Mouse (Mus musculus): ENCODE results near the gene Rnf181.

Gene Rnf181

DNA sequence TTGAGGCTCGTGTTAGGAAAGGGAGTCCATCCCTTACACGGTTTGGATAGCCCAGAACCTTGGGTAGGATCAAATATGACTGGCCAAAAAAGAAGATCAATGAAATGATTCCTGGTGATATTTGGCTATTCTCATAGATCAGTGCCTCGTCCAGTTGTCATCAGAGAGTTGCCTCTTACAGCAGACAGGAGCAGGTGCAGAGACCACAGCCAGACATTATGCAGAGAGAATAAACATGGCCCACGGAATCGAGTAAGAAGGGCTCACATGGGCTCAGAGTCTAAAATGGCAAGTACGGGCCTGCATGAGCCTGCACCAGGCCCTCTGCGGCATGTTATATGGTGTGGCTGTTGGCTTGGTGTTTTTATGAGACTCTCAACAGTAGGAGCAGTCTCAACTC is 38.6 kb upstream of the Rnf181 start:
- H3K27me3 ChIP-seq (ENCODE audit: insufficient read depth, low read length) = no peaks in the 10 kb centered on the region
- H3K4me3 ChIP-seq (replicated peaks; ENCODE audit: low read length) = no peak overlapping the region
- H3K9me3 ChIP-seq (ENCODE audit: low read length) = no peaks in the 10 kb centered on the region
- no peaks in the 10 kb centered on the region for H3K36me3 ChIP-seq (ENCODE audit: insufficient read depth, low read length)
- H3K4me1 ChIP-seq (replicated peaks; ENCODE audit: low read depth, low read length) = no peaks in the 10 kb centered on the region
- TF ChIP-seq POU5F1 (IDR thresholded peaks at IDR 0.05; ENCODE audit: borderline replicate concordance, low read length) = no peak
- no peak for TF ChIP-seq CTCF (conservative IDR thresholded peaks at IDR 0.05; ENCODE audit: low read length)
- no peak for TF ChIP-seq NANOG (IDR thresholded peaks at IDR 0.05; ENCODE audit: borderline replicate concordance, low read length)

DNA sequence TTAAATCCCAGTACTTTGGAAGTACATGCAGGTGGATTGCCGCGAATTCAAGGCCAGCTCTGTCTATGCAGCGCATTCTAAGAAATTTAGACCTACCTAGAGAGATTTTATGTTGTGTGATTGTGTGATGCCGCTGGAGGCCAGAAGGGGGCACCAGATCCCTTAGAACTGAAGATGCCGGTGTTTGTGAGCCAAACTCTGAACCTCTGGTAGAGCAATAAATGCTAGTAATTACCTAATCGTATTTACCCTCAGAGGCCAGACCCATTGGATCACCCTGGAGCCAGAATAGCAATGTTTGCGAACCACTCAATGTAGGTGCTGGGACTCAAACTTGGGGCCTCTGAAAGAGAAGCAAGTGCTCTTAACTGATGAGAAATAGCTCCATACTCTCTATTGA is 35.1 kb upstream of the Rnf181 start:
- peak; percentile 79 for TF ChIP-seq CTCF (conservative IDR thresholded peaks at IDR 0.05; ENCODE audit: low read length)
- no peak for TF ChIP-seq NANOG (IDR thresholded peaks at IDR 0.05; ENCODE audit: borderline replicate concordance, low read length)
- H3K4me3 ChIP-seq (replicated peaks; ENCODE audit: low read length) = no peak overlapping the region
- no peaks in the 10 kb centered on the region for H3K27me3 ChIP-seq (ENCODE audit: insufficient read depth, low read length)
- no peaks in the 10 kb centered on the region for H3K36me3 ChIP-seq (ENCODE audit: insufficient read depth, low read length)
- H3K9me3 ChIP-seq (ENCODE audit: low read length) = no peaks in the 10 kb centered on the region
- H3K4me1 ChIP-seq (replicated peaks; ENCODE audit: low read depth, low read length) = peaks cover 3% of the 10 kb centered on the region; the same call in 1 of the 2 replicates

DNA sequence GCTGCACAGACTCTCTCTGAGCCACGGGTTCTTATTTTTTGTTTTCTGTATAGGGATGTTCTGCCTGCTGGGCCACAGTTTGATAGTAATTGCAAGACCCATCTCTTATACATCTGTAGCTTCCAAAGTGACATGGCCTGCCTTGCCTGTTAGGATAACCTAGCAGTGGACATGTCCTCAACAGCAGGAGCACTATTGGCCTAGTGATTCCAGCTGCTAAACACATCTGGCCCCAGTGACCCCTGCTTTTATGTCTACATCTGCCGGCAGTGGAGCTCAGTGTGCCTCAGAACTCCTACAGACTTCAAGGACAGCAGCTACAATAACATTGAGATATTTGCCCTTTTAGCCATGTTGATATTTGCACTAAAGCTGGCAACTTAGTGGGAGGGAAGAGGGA is 33.2 kb upstream of the Rnf181 start:
- H3K4me1 ChIP-seq (replicated peaks; ENCODE audit: low read depth, low read length) = peaks cover 3% of the 10 kb centered on the region; the same call in 1 of the 2 replicates
- no peaks in the 10 kb centered on the region for H3K27me3 ChIP-seq (ENCODE audit: insufficient read depth, low read length)
- H3K36me3 ChIP-seq (ENCODE audit: insufficient read depth, low read length) = no peaks in the 10 kb centered on the region
- H3K9me3 ChIP-seq (ENCODE audit: low read length) = no peaks in the 10 kb centered on the region
- no peak overlapping the region for H3K4me3 ChIP-seq (replicated peaks; ENCODE audit: low read length)
- no peak for TF ChIP-seq CTCF (conservative IDR thresholded peaks at IDR 0.05; ENCODE audit: low read length)
- TF ChIP-seq POU5F1 (IDR thresholded peaks at IDR 0.05; ENCODE audit: borderline replicate concordance, low read length) = no peak
- no peak for TF ChIP-seq NANOG (IDR thresholded peaks at IDR 0.05; ENCODE audit: borderline replicate concordance, low read length)

DNA sequence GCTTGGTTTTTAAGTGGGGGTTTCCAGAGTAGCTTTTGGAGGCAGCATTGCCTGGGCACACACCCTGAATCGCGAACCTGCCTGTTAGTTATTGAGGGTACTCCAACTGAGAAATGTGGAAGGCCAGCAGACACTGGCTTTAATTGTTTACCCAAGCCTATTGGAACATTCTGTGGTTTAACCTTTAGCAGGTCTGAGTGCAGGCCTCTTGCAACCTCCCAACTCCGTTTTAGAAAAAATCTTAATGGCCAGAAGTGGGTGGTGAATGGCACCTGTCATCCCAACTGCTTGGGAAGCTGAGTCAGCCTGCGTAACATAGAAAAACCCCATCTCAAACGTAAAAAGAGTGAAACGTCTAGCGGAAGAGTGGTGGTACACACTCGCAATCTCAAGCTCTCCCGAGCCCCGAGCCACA is 30.1 kb upstream of the Rnf181 start:
- Histone ChIP-seq H3K9me3 (ENCODE audit: low read length) (no peaks in the 10 kb centered on the region), H3K4me3 (replicated peaks; ENCODE audit: low read length) (no peak overlapping the region), H3K4me1 (replicated peaks; ENCODE audit: low read depth, low read length) (peaks cover 3% of the 10 kb centered on the region; the same call in 1 of the 2 replicates), H3K27me3 (ENCODE audit: insufficient read depth, low read length) (no peaks in the 10 kb centered on the region), H3K36me3 (ENCODE audit: insufficient read depth, low read length) (no peaks in the 10 kb centered on the region)
- no peak for TF ChIP-seq NANOG (IDR thresholded peaks at IDR 0.05; ENCODE audit: borderline replicate concordance, low read length)
- no peak for TF ChIP-seq POU5F1 (IDR thresholded peaks at IDR 0.05; ENCODE audit: borderline replicate concordance, low read length)
- TF ChIP-seq CTCF (conservative IDR thresholded peaks at IDR 0.05; ENCODE audit: low read length) = no peak

DNA sequence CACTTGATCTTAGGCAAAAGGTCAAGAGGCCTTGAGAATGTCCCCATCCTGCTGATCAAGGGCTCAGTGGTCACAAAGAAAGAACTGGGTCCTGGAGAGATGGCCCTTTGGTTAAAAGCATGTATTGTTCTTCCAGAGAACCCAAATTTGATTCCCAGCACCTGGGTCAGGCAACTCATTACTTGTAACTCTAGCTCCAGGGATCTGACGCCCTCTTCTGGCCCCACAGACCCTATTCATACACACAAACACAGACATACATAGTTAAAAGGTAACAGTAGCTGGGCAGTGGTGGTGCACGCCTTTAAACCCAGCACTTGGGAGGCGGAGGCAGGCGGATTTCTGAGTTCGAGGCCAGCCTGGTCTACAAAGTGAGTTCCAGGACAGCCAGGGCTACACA is 25.6 kb upstream of the Rnf181 start:
- no peaks in the 10 kb centered on the region for H3K36me3 ChIP-seq (ENCODE audit: insufficient read depth, low read length)
- no peak overlapping the region for H3K4me3 ChIP-seq (replicated peaks; ENCODE audit: low read length)
- peaks cover 24% of the 10 kb centered on the region for H3K4me1 ChIP-seq (replicated peaks; ENCODE audit: low read depth, low read length)
- no peak for TF ChIP-seq NANOG (IDR thresholded peaks at IDR 0.05; ENCODE audit: borderline replicate concordance, low read length)
- no peak for TF ChIP-seq CTCF (conservative IDR thresholded peaks at IDR 0.05; ENCODE audit: low read length)
- H3K9me3 ChIP-seq (ENCODE audit: low read length) = no peaks in the 10 kb centered on the region
- peaks cover 21% of the 10 kb centered on the region for H3K27me3 ChIP-seq (ENCODE audit: insufficient read depth, low read length)

DNA sequence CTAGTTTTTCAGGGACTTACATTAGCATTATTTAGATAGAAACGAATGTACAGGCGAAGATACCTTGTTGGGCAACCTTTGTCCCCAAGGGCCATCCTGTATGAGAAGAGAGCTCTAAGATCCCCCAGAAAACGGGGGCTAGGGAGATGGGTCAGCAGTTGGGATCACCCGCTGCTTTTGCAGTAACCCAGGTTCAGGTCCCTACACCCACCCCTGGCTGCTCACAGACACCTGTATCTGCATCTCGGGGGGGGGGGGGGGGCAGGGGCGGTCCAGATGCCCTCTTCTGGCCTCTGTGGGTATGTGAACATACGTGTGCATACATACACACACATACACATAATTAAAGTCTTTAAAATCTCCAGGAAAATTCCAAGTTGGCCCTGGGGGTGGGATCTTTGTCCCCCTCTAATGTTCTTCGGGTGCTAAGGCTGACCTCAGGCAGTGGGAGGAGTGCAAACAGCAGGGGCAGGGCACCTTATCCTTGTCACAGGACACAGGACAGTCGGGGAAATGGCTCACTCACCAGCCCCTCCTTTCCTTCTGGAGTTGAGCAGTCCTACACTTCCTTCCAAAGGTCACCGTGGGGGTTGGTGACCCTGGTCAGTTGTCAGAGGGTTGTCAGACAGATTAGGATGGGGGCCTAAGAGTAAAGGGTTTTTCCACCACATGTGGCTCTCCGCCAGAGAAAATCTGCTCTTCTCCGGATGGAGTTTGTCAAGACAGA is 24.2 kb upstream of the Rnf181 start:
- Histone ChIP-seq H3K27me3 (ENCODE audit: insufficient read depth, low read length) (peaks cover 21% of the 10 kb centered on the region), H3K4me1 (replicated peaks; ENCODE audit: low read depth, low read length) (peaks cover 24% of the 10 kb centered on the region), H3K9me3 (ENCODE audit: low read length) (no peaks in the 10 kb centered on the region), H3K4me3 (replicated peaks; ENCODE audit: low read length) (peak overlapping the region; percentile 76), H3K36me3 (ENCODE audit: insufficient read depth, low read length) (no peaks in the 10 kb centered on the region)
- TF ChIP-seq POU5F1 (IDR thresholded peaks at IDR 0.05; ENCODE audit: borderline replicate concordance, low read length) = no peak
- TF ChIP-seq CTCF (conservative IDR thresholded peaks at IDR 0.05; ENCODE audit: low read length) = no peak

DNA sequence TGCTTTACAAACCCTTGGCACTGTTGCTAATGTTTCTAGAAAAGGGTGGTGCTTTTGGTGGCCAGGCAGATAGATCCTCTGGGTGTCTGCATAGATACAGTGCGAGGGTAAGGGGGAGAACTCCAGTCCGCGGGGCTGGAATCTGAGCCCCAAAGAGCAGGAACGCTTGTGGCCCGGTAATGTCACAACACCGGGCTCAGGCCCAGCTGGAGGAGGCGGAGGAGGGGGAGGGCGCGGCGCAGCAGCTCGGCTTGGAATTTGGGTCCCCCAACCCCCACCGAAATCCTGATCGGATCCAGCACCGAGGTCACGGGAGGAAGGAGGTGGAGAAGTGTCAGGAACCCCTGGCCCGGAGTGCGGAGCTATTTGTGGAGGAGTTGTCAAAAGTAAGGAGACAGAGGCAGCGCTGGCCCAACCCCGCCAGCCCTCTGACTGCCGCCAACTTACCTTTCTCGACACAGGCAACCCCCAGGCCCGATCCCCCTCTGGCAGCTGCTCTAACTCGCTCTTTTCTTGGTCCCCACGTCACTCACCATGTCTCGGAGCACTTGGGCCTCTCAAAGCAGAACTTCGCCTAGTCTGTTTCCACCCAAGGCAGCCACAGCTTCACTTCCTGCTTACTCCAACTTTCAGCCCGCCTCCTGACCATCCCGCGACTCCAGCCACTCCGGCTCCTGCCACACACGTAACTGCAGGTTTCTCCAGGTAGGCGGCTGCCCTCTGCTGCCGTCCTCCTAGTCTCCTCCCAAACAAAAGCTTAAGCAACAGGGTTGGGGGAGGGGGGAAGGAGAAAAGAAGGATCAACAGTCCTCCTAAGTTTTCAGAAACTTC is 23.4 kb upstream of the Rnf181 start, which contains the start of gene Vamp8:
Gene Vamp8 (minus strand): TSS at position 763 of the 831 bp plus-strand sequence.
- TF ChIP-seq CTCF (conservative IDR thresholded peaks at IDR 0.05; ENCODE audit: low read length) (no peak), NANOG (IDR thresholded peaks at IDR 0.05; ENCODE audit: borderline replicate concordance, low read length) (no peak), POU5F1 (IDR thresholded peaks at IDR 0.05; ENCODE audit: borderline replicate concordance, low read length) (no peak)
- H3K9me3 ChIP-seq (ENCODE audit: low read length) = no peaks in the 10 kb centered on the region
- H3K4me1 ChIP-seq (replicated peaks; ENCODE audit: low read depth, low read length) = peaks cover 24% of the 10 kb centered on the region
- peaks cover 23% of the 10 kb centered on the region for H3K27me3 ChIP-seq (ENCODE audit: insufficient read depth, low read length)
- H3K4me3 ChIP-seq (replicated peaks; ENCODE audit: low read length) = peak within 1 kb of the TSS; percentile 76
- no peaks in the 10 kb centered on the region for H3K36me3 ChIP-seq (ENCODE audit: insufficient read depth, low read length)

DNA sequence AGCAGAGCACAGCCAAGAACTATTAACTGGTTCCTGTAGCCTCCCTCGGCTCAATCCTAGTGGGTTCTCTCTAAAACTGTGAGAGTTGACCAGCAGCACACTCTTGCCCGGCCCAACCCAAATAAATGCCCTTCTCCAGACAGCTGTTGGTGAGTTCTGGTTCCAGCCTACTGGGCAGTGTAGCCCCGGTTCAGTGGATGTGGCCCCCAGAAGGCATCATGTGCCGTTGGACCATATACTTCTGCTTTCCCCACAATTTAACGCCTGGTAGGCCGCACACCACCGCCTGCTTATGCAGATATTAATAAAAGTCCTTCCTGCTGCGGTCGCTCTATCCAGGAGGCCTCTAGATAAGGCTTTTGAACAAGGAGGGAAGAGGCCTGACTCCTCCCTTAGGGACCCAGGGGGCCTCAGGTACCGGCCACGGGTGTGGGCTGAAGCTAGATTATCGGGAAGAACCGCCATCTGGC is 22.8 kb upstream of the Rnf181 start:
- Histone ChIP-seq H3K9me3 (ENCODE audit: low read length) (no peaks in the 10 kb centered on the region), H3K4me1 (replicated peaks; ENCODE audit: low read depth, low read length) (peaks cover 24% of the 10 kb centered on the region), H3K36me3 (ENCODE audit: insufficient read depth, low read length) (no peaks in the 10 kb centered on the region), H3K4me3 (replicated peaks; ENCODE audit: low read length) (peak overlapping the region; percentile 76), H3K27me3 (ENCODE audit: insufficient read depth, low read length) (peaks cover 24% of the 10 kb centered on the region)
- no peak for TF ChIP-seq CTCF (conservative IDR thresholded peaks at IDR 0.05; ENCODE audit: low read length)
- TF ChIP-seq NANOG (IDR thresholded peaks at IDR 0.05; ENCODE audit: borderline replicate concordance, low read length) = no peak
